Mouse (Mus musculus) cerebellum, adult 11-12 months (tissue): ENCODE data around the gene Ube4b.

Experiments
- DNase-seq: peaks from one replicate; pipeline ENCODE4 v3.0.0; 2022

Ube4b gene

DNA sequence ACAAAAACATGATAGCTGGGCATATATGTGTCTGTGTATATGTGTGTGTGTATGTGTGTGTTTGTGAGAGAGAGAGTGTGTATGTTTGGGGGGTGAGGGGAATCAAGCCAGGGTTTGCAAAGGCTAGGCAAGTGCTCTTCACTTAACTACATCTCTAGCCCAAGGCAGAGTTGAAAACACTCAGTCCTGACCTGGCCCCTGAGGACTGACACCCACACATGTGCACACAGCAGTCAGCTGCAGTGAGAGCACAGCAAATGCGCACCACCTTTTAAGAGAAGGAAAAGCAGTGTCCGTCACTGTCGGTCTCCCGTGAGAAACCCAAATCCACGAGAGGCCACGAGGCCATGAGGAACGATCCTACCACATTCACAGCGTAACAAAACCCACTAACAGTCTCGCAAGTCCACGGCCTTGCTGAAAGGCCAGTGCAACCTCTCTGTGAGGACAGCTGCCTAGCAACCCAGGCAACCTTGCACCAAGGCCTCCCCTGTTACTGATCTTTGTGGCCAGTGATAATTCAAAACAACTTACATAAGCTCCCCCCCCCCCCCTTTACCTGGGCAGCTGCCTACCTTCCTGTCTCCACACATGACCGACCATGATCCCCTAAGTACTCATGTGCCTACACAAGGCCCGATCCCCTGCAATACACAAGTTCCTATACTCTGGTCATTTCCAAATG, 33.1 kb downstream of the Ube4b start:
- DNase-seq, result no peak

GRCm38 (mm10) chr4:149392359-149392758, 34.2 kb downstream of the Ube4b start:
- no peak for DNase-seq

DNA sequence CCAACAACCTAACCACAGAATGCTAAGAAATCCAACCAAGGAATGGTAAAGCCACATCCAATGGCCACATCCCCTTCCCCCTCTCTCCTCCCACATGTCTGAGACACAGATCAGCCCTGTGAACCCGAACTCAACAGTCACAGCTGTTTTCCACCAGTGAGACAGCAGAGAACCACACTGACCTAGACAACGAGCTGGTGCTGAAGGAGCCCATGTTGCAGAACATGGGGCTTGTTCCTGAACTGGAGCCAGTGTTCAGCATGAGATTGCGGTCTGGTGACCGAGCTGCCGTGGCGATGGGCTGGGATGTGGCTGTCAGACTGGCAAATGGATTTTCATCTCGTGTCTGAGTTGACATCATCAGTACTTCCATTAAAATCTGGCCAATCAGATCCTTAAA, 45.5 kb downstream of the Ube4b start:
- no peak for DNase-seq

DNA sequence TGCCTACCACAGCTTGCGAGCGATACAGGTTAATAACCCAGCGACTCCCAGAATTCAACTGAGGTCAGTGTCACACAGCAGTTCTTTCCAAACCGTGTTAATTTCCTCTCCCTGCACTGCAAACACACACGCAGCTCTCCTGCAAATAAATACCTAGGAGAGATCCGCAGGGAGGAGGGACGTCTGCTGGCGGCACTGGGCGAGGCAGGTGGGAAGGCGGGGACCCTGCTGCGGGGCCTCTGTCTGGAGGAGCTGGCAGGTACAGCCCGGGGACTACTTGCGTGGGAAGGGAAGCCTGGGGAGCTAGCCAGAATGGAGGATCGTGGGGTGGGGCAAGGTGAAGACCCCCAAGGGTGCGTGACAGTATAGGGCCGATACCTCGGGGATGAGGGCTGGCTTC, 46.7 kb downstream of the Ube4b start:
- no peak for DNase-seq

GRCm38 (mm10) chr4:149378819-149379218, 47.7 kb downstream of the Ube4b start:
- no peak for DNase-seq

- no peak for DNase-seq
Observed at GRCm38 (mm10) chr4:149376034-149376433, 50.5 kb downstream of the Ube4b start.

GRCm38 (mm10) chr4:149374662-149375061, 51.9 kb downstream of the Ube4b start:
- DNase-seq, result no peak

- DNase-seq, result no peak
Observed at GRCm38 (mm10) chr4:149373927-149374326, 52.6 kb downstream of the Ube4b start.

GRCm38 (mm10) chr4:149373431-149373830, 53.1 kb downstream of the Ube4b start:
- no peak for DNase-seq

DNA sequence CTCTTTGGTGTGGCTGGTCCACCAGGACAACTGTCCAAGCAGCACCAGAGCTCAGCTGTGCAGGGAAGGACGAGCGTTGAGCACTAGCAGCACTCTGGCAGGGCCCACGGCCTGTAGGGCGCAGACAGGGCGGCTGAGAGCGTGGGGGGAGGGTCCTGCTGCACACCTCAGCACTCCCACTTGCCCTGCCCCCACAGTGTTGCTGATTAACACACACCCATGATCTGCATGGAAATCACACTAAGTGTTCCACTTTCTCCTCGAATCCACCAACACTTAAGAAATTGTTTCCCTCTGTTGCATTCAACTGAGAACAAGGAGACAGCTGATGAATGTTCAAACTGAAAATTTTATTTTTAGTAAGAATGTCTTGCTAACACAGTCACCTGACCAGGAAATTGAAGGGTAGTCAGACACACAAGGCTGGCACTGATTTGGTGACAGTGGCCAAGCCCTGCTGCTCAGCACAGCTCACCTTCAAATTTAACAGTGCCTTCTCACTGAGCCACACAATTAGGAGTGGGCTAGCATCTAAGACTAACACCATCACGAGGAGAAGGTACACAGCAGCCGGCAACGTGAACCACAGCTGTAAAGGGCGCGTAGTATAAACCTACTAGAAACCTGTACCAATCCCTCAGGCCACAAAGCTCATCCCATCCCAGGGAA, 60.7 kb downstream of the Ube4b start:
- no peak for DNase-seq

GRCm38 (mm10) chr4:149364896-149365295, 61.7 kb downstream of the Ube4b start:
- peak; percentile 42 for DNase-seq

- no peak for DNase-seq
Observed at GRCm38 (mm10) chr4:149361051-149361450, 65.5 kb downstream of the Ube4b start.

DNA sequence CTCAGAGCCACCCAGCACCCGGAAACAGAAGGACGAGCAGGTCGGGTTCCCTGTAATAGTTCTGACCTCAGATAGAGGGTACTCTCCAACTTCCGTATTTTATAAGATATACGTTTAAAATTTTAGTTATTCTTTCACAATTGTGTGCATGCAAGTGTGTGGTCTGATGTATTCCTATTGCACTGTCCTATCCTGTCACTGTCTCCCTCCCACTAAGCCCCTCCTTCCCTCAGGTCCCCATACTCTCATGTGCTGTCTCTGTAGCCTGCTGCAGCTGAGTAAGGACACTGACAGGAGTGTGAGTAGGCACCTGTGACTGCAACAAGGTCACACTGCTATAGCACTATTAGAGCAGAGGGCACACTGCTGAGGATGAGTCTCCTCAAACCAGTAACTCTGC, 65.9 kb downstream of the Ube4b start:
- DNase-seq, result no peak

- DNase-seq, result no peak
Observed at GRCm38 (mm10) chr4:149357982-149358381, 68.6 kb downstream of the Ube4b start.

DNA sequence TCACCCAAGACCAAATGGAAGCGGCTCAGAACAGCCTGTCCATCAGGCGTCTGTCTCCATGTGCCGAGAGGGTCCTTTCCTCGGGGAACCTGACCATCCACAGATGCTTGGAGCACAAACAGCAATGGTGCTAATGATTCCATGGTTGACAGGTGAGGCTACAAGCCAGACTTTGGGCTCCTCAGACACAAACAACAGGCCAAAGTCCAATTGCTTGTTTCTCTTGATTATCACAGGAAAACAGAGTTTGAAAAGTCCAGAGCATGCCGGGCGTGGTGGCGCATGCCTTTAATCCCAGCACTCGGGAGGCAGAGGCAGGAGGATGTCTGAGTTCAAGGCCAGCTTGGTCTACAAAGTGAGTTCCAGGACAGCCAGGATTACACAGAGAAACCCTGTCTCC, 71.9 kb downstream of the Ube4b start:
- no peak for DNase-seq

DNA sequence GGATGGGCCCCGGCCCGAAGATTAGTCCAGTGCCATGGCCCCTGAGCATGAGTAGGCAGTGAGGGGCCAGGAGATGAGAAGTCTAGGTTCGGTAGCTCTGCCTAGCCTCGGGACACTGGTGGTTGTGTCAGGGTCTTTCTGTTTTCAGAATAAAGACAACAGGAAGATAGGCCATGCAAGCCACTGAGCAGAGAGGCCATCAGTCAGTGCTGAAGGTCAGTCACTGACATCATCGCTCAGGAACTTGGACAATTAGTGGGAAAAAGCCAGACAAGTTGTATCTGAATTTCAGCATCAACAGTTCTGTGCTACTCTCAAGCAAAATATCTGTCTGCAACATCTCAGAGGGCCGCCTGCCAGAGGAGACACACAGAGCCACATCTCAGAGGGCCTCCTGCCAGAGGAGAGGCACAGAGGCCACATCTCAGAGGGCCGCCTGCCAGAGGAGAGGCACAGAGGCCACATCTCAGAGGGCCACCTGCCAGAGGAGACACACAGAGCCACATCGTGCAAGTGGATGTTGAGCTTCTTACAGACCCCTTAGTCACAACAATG, 74.9 kb downstream of the Ube4b start:
- DNase-seq, result no peak

GRCm38 (mm10) chr4:149348963-149349362, 77.6 kb downstream of the Ube4b start:
- no peak for DNase-seq

DNA sequence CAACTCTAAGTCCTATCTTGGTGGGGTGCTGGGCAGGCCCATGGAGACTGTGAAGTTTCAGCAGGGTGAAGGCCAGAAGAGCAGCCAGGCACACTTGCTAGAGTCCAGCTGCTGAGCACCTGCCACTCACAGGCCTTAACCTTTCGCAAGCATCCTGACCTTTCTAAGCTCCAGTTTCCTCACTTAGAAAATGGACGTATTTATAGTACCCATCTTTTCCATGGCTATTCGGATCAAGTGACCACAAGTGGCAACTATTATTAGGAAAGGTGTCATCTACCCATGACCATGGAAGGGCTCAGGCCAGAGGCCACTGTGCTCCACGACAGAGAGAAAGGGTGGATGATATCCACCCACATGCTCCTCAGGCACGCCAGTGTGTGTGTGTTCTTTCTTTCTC, 80.7 kb downstream of the Ube4b start:
- DNase-seq, result no peak

DNA sequence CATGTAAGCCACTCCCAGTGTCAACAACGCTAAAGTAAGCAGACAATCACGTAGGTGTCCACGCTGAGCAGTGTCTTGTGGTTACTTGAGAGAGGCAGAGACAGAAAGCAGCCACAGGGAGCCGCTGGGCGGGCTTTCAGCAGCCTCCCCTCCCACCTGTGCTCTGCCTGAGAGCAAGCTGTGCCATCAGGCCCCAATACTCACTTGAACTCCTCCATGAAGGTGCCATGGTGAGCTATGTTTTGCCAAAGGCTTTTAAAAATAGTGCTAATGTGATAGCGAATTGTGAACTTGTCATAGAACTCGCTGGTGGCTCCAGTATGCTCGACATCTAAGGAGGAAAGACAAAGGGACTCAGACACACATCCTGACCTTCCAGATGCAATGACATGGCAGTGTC, 82.2 kb downstream of the Ube4b start:
- no peak for DNase-seq

DNA sequence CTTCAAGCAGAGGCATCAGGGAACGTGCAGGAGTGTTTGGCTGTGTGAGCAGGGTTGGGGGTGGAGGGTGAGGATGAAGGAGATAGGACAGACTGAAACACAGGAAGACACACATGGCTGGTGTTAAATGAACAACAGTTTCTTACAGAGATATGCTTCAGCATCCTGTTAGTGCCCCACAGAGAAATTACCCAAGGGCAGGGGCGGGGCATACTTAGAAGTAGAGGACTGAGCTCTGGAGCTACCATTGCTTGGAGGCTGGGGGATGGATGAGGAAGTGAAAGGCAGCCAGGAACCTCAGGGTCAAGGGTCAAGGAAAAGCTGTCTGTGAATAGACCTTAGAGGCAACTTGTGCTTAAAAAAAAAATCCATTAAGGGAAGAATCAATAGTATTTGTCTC, 85.9 kb downstream of the Ube4b start:
- DNase-seq, result no peak

- no peak for DNase-seq
Observed at GRCm38 (mm10) chr4:149339426-149340214, 86.9 kb downstream of the Ube4b start.

DNA sequence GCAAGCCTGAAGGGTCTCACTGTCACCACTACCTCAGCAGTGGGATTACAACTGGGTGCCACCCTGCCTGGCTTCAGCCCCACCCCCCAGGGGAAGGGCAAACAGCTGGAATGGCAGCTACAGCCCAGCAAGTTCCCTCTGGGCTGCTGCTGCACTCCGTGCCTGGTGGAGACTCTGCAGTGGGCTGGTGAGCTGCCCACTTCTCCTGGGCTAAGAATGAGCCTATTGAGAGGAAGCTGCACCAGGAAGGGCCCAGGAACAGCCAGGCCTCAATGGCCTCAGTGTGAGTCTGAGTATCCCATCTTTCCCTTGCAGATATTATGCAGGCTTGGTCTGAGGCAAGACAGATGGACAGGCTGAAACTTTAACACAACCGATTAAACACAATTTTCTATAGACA, 88.4 kb downstream of the Ube4b start:
- DNase-seq, result peak; percentile 38

DNA sequence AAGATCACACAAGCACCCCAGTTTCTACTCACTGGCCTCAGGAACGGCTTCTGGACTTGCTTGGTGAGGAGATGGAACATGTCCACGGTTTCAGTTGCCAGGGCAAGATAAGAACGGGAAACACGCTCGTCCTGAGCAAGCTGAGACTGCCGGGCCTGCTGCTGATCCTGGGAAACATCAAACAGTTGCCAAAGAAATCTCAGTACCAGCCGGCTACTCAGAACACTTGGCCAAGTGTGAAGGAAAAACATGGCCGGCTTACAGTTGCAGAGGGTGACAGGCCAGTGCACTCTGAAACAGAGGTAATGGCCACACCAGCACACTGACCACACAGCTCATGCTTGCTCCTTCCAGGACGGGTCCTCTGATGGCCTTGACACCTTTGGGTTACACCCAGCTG, 89.2 kb downstream of the Ube4b start:
- DNase-seq, result peak; percentile 61

DNA sequence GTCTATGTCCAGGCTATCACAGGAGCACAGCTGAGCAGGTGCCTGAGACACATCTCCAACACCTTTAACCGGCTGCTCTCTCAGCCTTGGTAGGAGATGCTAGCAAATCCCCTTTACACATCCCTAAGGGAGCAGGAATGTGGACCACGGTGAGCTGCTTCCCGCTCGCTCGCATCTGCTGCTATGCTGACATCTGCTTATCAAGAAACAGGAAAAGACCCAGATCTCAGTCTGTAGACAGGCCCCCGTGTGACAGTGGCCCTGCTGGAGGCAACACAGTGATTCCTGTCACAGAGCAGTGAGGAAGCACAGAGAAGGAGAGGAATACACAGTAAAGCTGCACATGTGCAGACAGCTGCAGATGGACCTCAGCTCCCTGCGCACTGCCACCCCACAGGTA, 90.2 kb downstream of the Ube4b start:
- no peak for DNase-seq
